9 mouse cellular contexts compared by ENCODE assay signal in genomic region chr11:98606763-98607162, GRCm38 (mm10). TPM values are rescaled to one million over a fixed set of nuclear protein-coding genes. Genes with fewer than 3 reads are reported as not detected.
DNase-seq lines count a peak whose midpoint lies in the region; ATAC-seq and TF ChIP-seq lines count a peak whose summit lies in the region.
"Had no signal": no experiment of that assay in that cellular context is flagged by ENCODE, and none has a peak within 500 bp of the region (broad histone marks: within the 10 kb centered on the region; RNA-seq: fewer than 3 reads in every experiment).

No protein-coding gene starts in this region.

- H3K4me1 ChIP-seq in hindbrain, postnatal 0 days (ENCODE audit: insufficient read depth, low read length): peaks cover 4% of the 10 kb centered on the region; the same call in 1 of the 2 replicates
- H3K4me1 ChIP-seq in hindbrain, embryonic 10.5 days (replicated peaks): peaks cover 9% of the 10 kb centered on the region
- H3K4me1 ChIP-seq in embryonic facial prominence, embryonic 10.5 days: peaks cover 9% of the 10 kb centered on the region

- no peak overlapping the region for H3K4me2 ChIP-seq in hindbrain, postnatal 0 days (ENCODE audit: low read depth, low read length)

- H3K27me3 ChIP-seq in hindbrain, postnatal 0 days (ENCODE audit: insufficient read depth, low read length): no peaks in the 10 kb centered on the region
- peaks cover 5% of the 10 kb centered on the region; the same call in 1 of the 2 replicates for H3K27me3 ChIP-seq in hindbrain, embryonic 10.5 days (ENCODE audit: insufficient read depth, poor library complexity, severe bottlenecking)
- H3K27me3 ChIP-seq in embryonic facial prominence, embryonic 10.5 days (replicated peaks; ENCODE audit: low read depth, poor library complexity, severe bottlenecking): peaks cover 21% of the 10 kb centered on the region; the same call in 1 of the 2 replicates

- no peak overlapping the region for H3K4me3 ChIP-seq in hindbrain, postnatal 0 days (ENCODE audit: low read length)
- no peak overlapping the region for H3K4me3 ChIP-seq in hindbrain, embryonic 10.5 days
- no peak overlapping the region for H3K4me3 ChIP-seq in embryonic facial prominence, embryonic 10.5 days

- no peak for ATAC-seq in hindbrain, postnatal 0 days
- peak; percentile 76 for ATAC-seq in CD4-positive, CD25-positive, alpha-beta regulatory T cell, adult 4 months

- no peaks in the 10 kb centered on the region for H3K9me3 ChIP-seq in hindbrain, postnatal 0 days (ENCODE audit: low read length)
- H3K9me3 ChIP-seq in hindbrain, embryonic 10.5 days: no peaks in the 10 kb centered on the region
- H3K9me3 ChIP-seq in embryonic facial prominence, embryonic 10.5 days: no peaks in the 10 kb centered on the region

- peak; percentile 89 for TF ChIP-seq CTCF in hindbrain, postnatal 0 days (IDR thresholded peaks at IDR 0.05; ENCODE audit: low read depth)

- 10% methylated on average over 3 of the region's 3 CpGs for WGBS in hindbrain, postnatal 0 days
- 12% methylated on average over 3 of the region's 3 CpGs for WGBS in hindbrain, embryonic 10.5 days
- 13% methylated on average over 3 of the region's 3 CpGs for WGBS in embryonic facial prominence, embryonic 10.5 days

- no peak overlapping the region for H3K27ac ChIP-seq in hindbrain, postnatal 0 days
- H3K27ac ChIP-seq in hindbrain, embryonic 10.5 days: no peak overlapping the region
- H3K27ac ChIP-seq in embryonic facial prominence, embryonic 10.5 days (replicated peaks): no peak overlapping the region

- DNase-seq in hindbrain, postnatal 0 days (ENCODE audit: low spot score): peak; percentile 83
- DNase-seq in hindbrain, embryonic 10.5 days (ENCODE audit: low spot score): no peak
- DNase-seq in 3T3-L1 (ENCODE audit: low read depth, low spot score): peak; percentile 79
- DNase-seq in embryonic facial prominence, embryonic 10.5 days (ENCODE audit: low spot score): peak; percentile 20
- peak; percentile 51 for DNase-seq in lung, postnatal 25 days (ENCODE audit: low spot score)
- DNase-seq in ovary, postnatal 10 days (ENCODE audit: low spot score): no peak
- no peak for DNase-seq in gastrocnemius, postnatal 10 days

- H3K36me3 ChIP-seq in hindbrain, postnatal 0 days (ENCODE audit: insufficient read depth, low read length): no peaks in the 10 kb centered on the region
- H3K36me3 ChIP-seq in hindbrain, embryonic 10.5 days: no peaks in the 10 kb centered on the region
- H3K36me3 ChIP-seq in embryonic facial prominence, embryonic 10.5 days (replicated peaks): no peaks in the 10 kb centered on the region

- H3K9ac ChIP-seq in hindbrain, postnatal 0 days (replicated peaks; ENCODE audit: low read length): no peak overlapping the region

RNA-seq across cellular contexts. Expression of gene Lrrc3c, which starts 8.7 kb away (rescaled TPM):
- total RNA-seq in hindbrain, postnatal 0 days (2014; rRNA removed): not detected in 2 replicates
- not detected in 2 replicates for polyA plus RNA-seq in hindbrain, postnatal 0 days (2015; fragmentation: Nextera tagmentation; extraction: Ambion mirVana)
- polyA plus RNA-seq in hindbrain, embryonic 10.5 days (2016; fragmentation: Nextera tagmentation; extraction: Ambion mirVana): not detected in 2 replicates
- polyA plus RNA-seq in CD4-positive, CD25-positive, alpha-beta regulatory T cell, adult 4 months (2017; shearing (Covaris generic)): not detected
- polyA plus RNA-seq in embryonic facial prominence, embryonic 10.5 days (2016; fragmentation: Nextera tagmentation; extraction: Ambion mirVana): not detected in 2 replicates
- not detected for total RNA-seq in gastrocnemius, postnatal 10 days (2021)
- polyA plus RNA-seq: small intestine, adult 2 months had no signal

RNA-seq across cellular contexts. Expression of gene Gm12355, which starts 18.7 kb away (rescaled TPM):
- 0.21 TPM in 1 of 2 replicates, not detected in the other for total RNA-seq in hindbrain, postnatal 0 days (2014; rRNA removed)
- 0.25 and 0.33 TPM in 2 replicates for polyA plus RNA-seq in hindbrain, postnatal 0 days (2015; fragmentation: Nextera tagmentation; extraction: Ambion mirVana)
- 1.3 and 1.4 TPM in 2 replicates for polyA plus RNA-seq in hindbrain, embryonic 10.5 days (2016; fragmentation: Nextera tagmentation; extraction: Ambion mirVana)
- 1 to 10 TPM; 1.0 to 9.6 TPM for polyA plus RNA-seq in CD4-positive, CD25-positive, alpha-beta regulatory T cell, adult 4 months (2017; shearing (Covaris generic))
- 1.3 and 2.0 TPM in 2 replicates for polyA plus RNA-seq in embryonic facial prominence, embryonic 10.5 days (2016; fragmentation: Nextera tagmentation; extraction: Ambion mirVana)
- 10 to 100 TPM in 1 of 2 experiments, 1 to 10 TPM in 1; 8.2 to 10.3 TPM for total RNA-seq in gastrocnemius, postnatal 10 days (2021)
- polyA plus RNA-seq: small intestine, adult 2 months had no signal

RNA-seq across cellular contexts. Expression of gene Gsdma3, which starts 19.4 kb away (rescaled TPM):
- 0.68 TPM in 1 of 2 replicates, not detected in the other for total RNA-seq in hindbrain, postnatal 0 days (2014; rRNA removed)
- polyA plus RNA-seq in hindbrain, postnatal 0 days (2015; fragmentation: Nextera tagmentation; extraction: Ambion mirVana): not detected in 2 replicates
- polyA plus RNA-seq in hindbrain, embryonic 10.5 days (2016; fragmentation: Nextera tagmentation; extraction: Ambion mirVana): not detected in 2 replicates
- under 1 TPM in 1 of 2 experiments, not detected in 1; 0.20 TPM for polyA plus RNA-seq in CD4-positive, CD25-positive, alpha-beta regulatory T cell, adult 4 months (2017; shearing (Covaris generic))
- polyA plus RNA-seq in embryonic facial prominence, embryonic 10.5 days (2016; fragmentation: Nextera tagmentation; extraction: Ambion mirVana): not detected in 2 replicates
- total RNA-seq in gastrocnemius, postnatal 10 days (2021): under 1 TPM; 0.45 to 0.47 TPM
- polyA plus RNA-seq: small intestine, adult 2 months had no signal

RNA-seq across cellular contexts. Expression of gene Ormdl3, which starts 19.6 kb away (rescaled TPM):
- total RNA-seq in hindbrain, postnatal 0 days (2014; rRNA removed): 103 and 112 TPM in 2 replicates
- polyA plus RNA-seq in hindbrain, postnatal 0 days (2015; fragmentation: Nextera tagmentation; extraction: Ambion mirVana): 98.8 and 100 TPM in 2 replicates
- 59.4 and 66.2 TPM in 2 replicates for polyA plus RNA-seq in hindbrain, embryonic 10.5 days (2016; fragmentation: Nextera tagmentation; extraction: Ambion mirVana)
- 10 to 100 TPM; 25.9 to 53.6 TPM for polyA plus RNA-seq in CD4-positive, CD25-positive, alpha-beta regulatory T cell, adult 4 months (2017; shearing (Covaris generic))
- 56.7 and 57.7 TPM in 2 replicates for polyA plus RNA-seq in embryonic facial prominence, embryonic 10.5 days (2016; fragmentation: Nextera tagmentation; extraction: Ambion mirVana)
- 10 to 100 TPM; 20.4 to 23.1 TPM for total RNA-seq in gastrocnemius, postnatal 10 days (2021)

RNA-seq across cellular contexts. Expression of gene Gsdma2, which starts 39.8 kb away (rescaled TPM):
- not detected in 2 replicates for total RNA-seq in hindbrain, postnatal 0 days (2014; rRNA removed)
- polyA plus RNA-seq in hindbrain, postnatal 0 days (2015; fragmentation: Nextera tagmentation; extraction: Ambion mirVana): not detected in 2 replicates
- polyA plus RNA-seq in hindbrain, embryonic 10.5 days (2016; fragmentation: Nextera tagmentation; extraction: Ambion mirVana): not detected in 2 replicates
- polyA plus RNA-seq in CD4-positive, CD25-positive, alpha-beta regulatory T cell, adult 4 months (2017; shearing (Covaris generic)): not detected
- polyA plus RNA-seq in embryonic facial prominence, embryonic 10.5 days (2016; fragmentation: Nextera tagmentation; extraction: Ambion mirVana): not detected in 2 replicates
- total RNA-seq in gastrocnemius, postnatal 10 days (2021): not detected

Comparison
In these comparisons a context has a peak if more than half of its experiments do, and no peak if none do; other contexts are left out.
1. DNase-seq: peak in hindbrain, postnatal 0 days (single experiment), 3T3-L1 (single experiment), embryonic facial prominence, embryonic 10.5 days (single experiment) and lung, postnatal 25 days (single experiment); none in hindbrain, embryonic 10.5 days (single experiment), ovary, postnatal 10 days (single experiment) and gastrocnemius, postnatal 10 days (single experiment).